Mouse (Mus musculus) forebrain, postnatal 0 days (tissue): ENCODE results near the gene Hrg. TPM values are rescaled to one million over a fixed set of nuclear protein-coding genes. Genes with fewer than 3 reads are reported as not detected.

Source experiments
- ATAC-seq: fragments of 200-750 bp; cut with Nextera tagmentation; 2 replicates; pipeline ENCODE4 v1.8.0; 2017; ENCODE audit warnings: mild to moderate bottlenecking, moderate library complexity
- DNase-seq: peaks from one replicate; pipeline ENCODE4 v3.0.0-alpha.2; 2015
- H3K27ac ChIP-seq: fragments of 300-500 bp; sonication (generic); 2 replicates; pipeline ENCODE4 v1.5.1; 2014; ENCODE audit warnings: low read depth, mild to moderate bottlenecking, antibody characterized with exemption, low read length, moderate library complexity, mixed read lengths
- H3K27me3 ChIP-seq: fragments of 300-500 bp; sonication (generic); 2 replicates; pipeline ENCODE4 v1.6.1; 2014; ENCODE audit warnings: mild to moderate bottlenecking, low read length, mixed read lengths; ENCODE audit not compliant: insufficient read depth
- H3K36me3 ChIP-seq: fragments of 300-500 bp; sonication (generic); 2 replicates; pipeline ENCODE4 v1.6.1; 2014; ENCODE audit warnings: mild to moderate bottlenecking, moderate library complexity; ENCODE audit not compliant: insufficient read depth
- H3K4me1 ChIP-seq: fragments of 300-500 bp; sonication (generic); 2 replicates; pipeline ENCODE4 v1.6.1; 2014; ENCODE audit warnings: antibody characterized with exemption; ENCODE audit not compliant: insufficient read depth
- H3K4me2 ChIP-seq: fragments of 300-500 bp; sonication (generic); 2 replicates; pipeline ENCODE4 v1.6.1; 2014; ENCODE audit warnings: low read depth, mild to moderate bottlenecking, moderate library complexity
- H3K4me3 ChIP-seq: fragments of 300-500 bp; sonication (generic); 2 replicates; pipeline ENCODE4 v1.5.1; 2014; ENCODE audit warnings: low read depth, low read length, mixed read lengths
- H3K9ac ChIP-seq: fragments of 300-500 bp; sonication (generic); 2 replicates; pipeline ENCODE4 v1.6.1; 2014; ENCODE audit warnings: mild to moderate bottlenecking
- H3K9me3 ChIP-seq: fragments of 300-500 bp; sonication (generic); 2 replicates; pipeline ENCODE4 v1.6.1; 2016; ENCODE audit warnings: low read length
- CTCF ChIP-seq: sonication (generic); IDR thresholded peaks from 2 replicates; pipeline ENCODE4 v1.5.1; 2016; ENCODE audit warnings: antibody characterized with exemption, control low read depth, low read depth
- WGBS: fragments of 180-500 bp; shearing (Covaris S2); extraction: QIAGEN DNeasy Blood & Tissue Kit; methylation state at CpG from one replicate; pipeline ENCODE4 v1.1.7; 2014; 5-methylcytosine and 5-hydroxymethylcytosine counted together
- polyA plus RNA-seq: library from polyadenylated mRNA; unstranded; fragments of >200 nt; fragmentation: Nextera tagmentation; extraction: Ambion mirVana; gene quantifications from 2 replicates; pipeline ENCODE4 v1.2.1, GENCODE M21; 2015
- total RNA-seq: library from RNA; depleted of rRNA; stranded (reverse); fragments of >200 nt; gene quantifications from 2 replicates; pipeline ENCODE4 v1.2.3, GENCODE M21; 2014; rRNA removed

Hrg gene
- not detected in 2 replicates for total RNA-seq
- not detected in 2 replicates for polyA plus RNA-seq

DNA sequence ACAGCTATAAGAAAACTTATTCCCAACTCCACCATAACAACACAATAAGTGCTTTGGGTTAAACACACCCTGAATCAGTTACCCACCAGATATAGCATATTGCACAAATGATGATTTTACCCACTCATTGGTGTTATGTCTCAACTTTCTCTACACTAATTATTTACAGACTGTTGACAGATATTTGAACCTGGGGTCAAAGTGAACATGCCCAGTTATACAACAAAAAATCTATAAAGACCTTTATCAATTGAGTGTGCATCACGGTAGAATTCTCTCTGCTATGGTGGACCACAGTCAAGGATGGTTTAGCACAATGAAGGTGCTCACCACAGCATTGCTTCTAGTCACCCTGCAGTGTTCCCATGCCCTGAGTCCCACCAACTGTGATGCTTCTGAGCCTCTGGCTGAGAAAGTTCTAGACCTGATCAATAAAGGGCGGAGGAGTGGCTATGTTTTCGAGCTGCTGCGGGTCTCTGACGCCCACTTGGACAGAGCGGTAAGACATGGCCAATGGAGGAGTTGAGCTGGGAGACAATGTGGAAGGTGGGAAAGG is at the start of gene Hrg:
Hrg (plus strand) TSS at position 233 of the 556 bp plus-strand sequence.
- no peak for TF ChIP-seq CTCF
- ATAC-seq (no peak), DNase-seq (no peak)
- no peaks in the 10 kb centered on the region for H3K4me1 ChIP-seq
- no peak within 1 kb of the TSS for H3K4me2 ChIP-seq
- H3K9ac ChIP-seq: no peak within 1 kb of the TSS
- no peaks in the 10 kb centered on the region for H3K9me3 ChIP-seq
- H3K27me3 ChIP-seq: no peaks in the 10 kb centered on the region
- H3K4me3 ChIP-seq: no peak within 1 kb of the TSS
- WGBS: 94% methylated on average over 6 of the region's 6 CpGs
- H3K36me3 ChIP-seq: no peaks in the 10 kb centered on the region
- no peak within 1 kb of the TSS for H3K27ac ChIP-seq

DNA sequence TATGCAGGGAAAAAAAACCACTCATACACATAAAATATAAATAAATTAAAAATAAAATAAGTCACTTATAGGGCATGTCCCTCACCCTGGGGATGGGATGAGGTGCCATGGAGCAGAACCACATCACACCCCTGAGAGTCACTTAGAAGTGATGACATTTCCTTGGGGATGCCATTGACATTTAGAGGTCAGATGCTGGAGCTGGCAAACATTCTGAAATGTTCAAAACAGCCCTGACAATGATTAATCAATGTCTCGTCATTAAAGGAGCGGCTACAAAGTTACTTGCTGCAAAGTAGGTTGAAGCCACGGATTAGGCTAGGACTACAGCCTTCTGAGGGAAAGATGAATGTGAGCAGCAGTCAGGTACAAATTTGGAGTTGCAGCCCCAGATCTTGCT is 49.5 kb upstream of the Hrg start:
- ATAC-seq: no peak
- no peak for DNase-seq
- Histone ChIP-seq H3K4me1 (no peaks in the 10 kb centered on the region), H3K4me3 (no peak overlapping the region), H3K9ac (no peak overlapping the region), H3K4me2 (no peak overlapping the region), H3K36me3 (no peaks in the 10 kb centered on the region), H3K27ac (no peak overlapping the region), H3K27me3 (no peaks in the 10 kb centered on the region), H3K9me3 (no peaks in the 10 kb centered on the region)
- WGBS: 87% methylated on average over 3 of the region's 3 CpGs
- TF ChIP-seq CTCF: no peak

DNA sequence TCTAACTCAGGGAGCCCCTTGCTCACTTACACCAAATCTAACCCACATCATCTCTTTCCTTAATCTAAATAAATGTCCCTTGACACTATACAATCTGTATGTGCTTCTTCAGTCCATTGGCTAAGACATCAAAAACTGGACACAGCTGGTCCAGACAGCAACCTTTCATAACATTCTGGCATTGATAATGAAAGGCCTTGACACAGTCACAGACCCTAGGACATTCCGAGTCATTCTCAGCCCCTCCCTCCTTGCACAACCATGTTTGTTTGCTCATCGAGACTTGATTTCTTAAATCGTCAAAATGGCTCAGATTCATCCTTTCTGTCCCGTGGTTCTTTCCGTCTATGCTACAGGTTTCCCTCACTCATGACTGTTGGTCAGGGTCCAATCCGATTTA is 41.6 kb upstream of the Hrg start:
- no peak overlapping the region for H3K9ac ChIP-seq
- DNase-seq (no peak), ATAC-seq (no peak)
- no peaks in the 10 kb centered on the region for H3K4me1 ChIP-seq
- H3K4me2 ChIP-seq: no peak overlapping the region
- no peak overlapping the region for H3K4me3 ChIP-seq
- 91% methylated on average over 6 of the region's 6 CpGs for WGBS
- no peak overlapping the region for H3K27ac ChIP-seq
- no peak for TF ChIP-seq CTCF
- H3K27me3 ChIP-seq: no peaks in the 10 kb centered on the region
- H3K36me3 ChIP-seq: no peaks in the 10 kb centered on the region
- no peaks in the 10 kb centered on the region for H3K9me3 ChIP-seq

DNA sequence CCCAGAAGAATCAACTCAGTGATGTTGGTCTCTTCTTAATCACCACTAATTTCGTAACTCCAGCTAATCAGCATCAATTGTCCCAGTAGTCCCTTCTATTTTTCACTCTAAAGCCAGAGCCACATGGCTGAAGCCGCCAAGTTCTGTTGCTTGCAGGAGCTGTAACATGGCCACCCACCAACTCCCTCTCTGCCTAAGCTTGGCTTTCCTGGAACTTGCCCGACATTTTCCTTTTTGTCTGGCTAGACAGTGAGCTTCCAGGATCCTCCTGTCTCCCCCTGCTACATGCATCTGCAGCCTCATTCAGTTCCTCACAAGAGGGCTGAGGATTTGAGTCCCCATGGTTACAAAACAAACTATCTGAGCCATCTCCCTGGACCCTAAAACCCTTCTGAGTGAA is 38.9 kb upstream of the Hrg start:
- ATAC-seq (no peak), DNase-seq (no peak)
- Histone ChIP-seq H3K4me1 (no peaks in the 10 kb centered on the region), H3K27me3 (no peaks in the 10 kb centered on the region), H3K27ac (no peak overlapping the region), H3K9me3 (no peaks in the 10 kb centered on the region), H3K36me3 (no peaks in the 10 kb centered on the region), H3K9ac (no peak overlapping the region), H3K4me2 (no peak overlapping the region), H3K4me3 (no peak overlapping the region)
- no peak for TF ChIP-seq CTCF
- WGBS: 72% methylated on average over 3 of the region's 3 CpGs

DNA sequence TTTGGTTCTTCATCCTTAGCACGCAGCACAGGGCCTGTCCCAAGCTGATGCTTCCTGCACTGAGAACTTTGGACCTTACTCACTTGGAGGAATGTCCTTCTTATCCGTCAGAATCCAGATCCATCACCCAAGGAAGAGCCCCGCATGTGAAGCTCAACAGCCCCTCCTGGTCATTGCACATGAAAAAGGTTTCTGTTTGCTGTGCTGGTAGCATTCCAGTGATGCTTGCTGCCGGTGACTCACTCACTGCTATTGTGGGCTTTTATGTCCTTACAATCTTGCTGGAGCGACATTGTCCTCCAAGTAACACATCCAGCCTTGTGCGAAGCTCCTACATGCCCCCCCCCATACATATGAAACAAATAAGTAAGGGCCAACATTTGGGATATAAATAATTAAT is 38.0 kb upstream of the Hrg start:
- no peak overlapping the region for H3K4me2 ChIP-seq
- no peak for TF ChIP-seq CTCF
- no peaks in the 10 kb centered on the region for H3K4me1 ChIP-seq
- H3K9me3 ChIP-seq: no peaks in the 10 kb centered on the region
- WGBS: 78% methylated on average over 6 of the region's 6 CpGs
- H3K27ac ChIP-seq: no peak overlapping the region
- H3K27me3 ChIP-seq: no peaks in the 10 kb centered on the region
- H3K36me3 ChIP-seq: no peaks in the 10 kb centered on the region
- H3K9ac ChIP-seq: no peak overlapping the region
- ATAC-seq (no peak), DNase-seq (no peak)
- H3K4me3 ChIP-seq: no peak overlapping the region

DNA sequence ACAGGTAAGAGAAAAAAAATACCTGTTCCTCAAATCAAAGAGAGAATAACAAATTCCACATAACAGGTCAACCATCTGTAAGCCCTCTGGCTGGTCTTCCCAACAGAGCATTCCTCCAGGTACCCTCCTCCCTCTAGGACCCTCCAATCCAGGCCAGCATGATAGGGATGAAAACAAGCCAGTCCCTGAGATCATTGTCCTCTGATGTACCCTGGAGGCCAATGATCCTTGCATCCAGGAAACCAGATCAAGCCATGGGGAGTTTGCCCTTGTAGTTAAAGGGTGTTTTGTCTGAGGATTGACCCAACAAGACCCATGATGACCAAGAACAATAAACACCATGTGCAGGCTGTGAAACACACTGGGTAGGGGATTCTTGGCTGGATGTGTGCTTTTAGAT is 36.6 kb upstream of the Hrg start:
- Histone ChIP-seq H3K4me1 (no peaks in the 10 kb centered on the region), H3K9me3 (no peaks in the 10 kb centered on the region), H3K9ac (no peak overlapping the region), H3K4me2 (no peak overlapping the region), H3K4me3 (no peak overlapping the region), H3K27ac (no peak overlapping the region), H3K27me3 (no peaks in the 10 kb centered on the region), H3K36me3 (no peaks in the 10 kb centered on the region)
- no peak for TF ChIP-seq CTCF
- ATAC-seq: no peak
- no peak for DNase-seq

DNA sequence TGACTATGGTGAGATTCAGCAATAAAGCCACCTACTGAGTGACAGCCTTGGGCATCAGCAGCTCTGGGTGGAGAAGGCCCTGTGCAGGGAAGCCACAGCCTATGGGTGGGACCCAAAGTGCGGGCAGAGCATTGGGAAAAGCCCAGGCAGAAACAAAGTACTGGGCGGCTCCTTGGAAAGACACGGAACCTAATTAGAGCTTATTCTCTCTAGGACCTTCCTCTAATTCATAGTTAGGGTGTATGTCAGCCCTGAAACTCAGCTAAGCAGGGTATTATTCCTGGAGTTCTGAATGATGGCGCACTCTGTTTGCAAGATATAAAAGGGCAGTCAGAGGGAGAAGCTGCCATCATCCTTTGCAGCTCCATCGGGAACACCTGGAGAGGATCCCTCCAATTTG is 32.8 kb upstream of the Hrg start, which contains the start of gene Fetub:
Fetub (plus strand) TSS at position 301 of the 400 bp plus-strand sequence.
- no peak for DNase-seq
- Histone ChIP-seq H3K9ac (no peak within 1 kb of the TSS), H3K4me3 (no peak within 1 kb of the TSS), H3K4me2 (no peak within 1 kb of the TSS), H3K36me3 (no peaks in the 10 kb centered on the region), H3K27me3 (no peaks in the 10 kb centered on the region), H3K27ac (no peak within 1 kb of the TSS), H3K9me3 (no peaks in the 10 kb centered on the region), H3K4me1 (no peaks in the 10 kb centered on the region)
- TF ChIP-seq CTCF: no peak
- 81% methylated on average over 5 of the region's 5 CpGs for WGBS
- no peak for ATAC-seq
